Comparison of ENCODE assay signal across 15 mouse cellular contexts in the genomic region with DNA sequence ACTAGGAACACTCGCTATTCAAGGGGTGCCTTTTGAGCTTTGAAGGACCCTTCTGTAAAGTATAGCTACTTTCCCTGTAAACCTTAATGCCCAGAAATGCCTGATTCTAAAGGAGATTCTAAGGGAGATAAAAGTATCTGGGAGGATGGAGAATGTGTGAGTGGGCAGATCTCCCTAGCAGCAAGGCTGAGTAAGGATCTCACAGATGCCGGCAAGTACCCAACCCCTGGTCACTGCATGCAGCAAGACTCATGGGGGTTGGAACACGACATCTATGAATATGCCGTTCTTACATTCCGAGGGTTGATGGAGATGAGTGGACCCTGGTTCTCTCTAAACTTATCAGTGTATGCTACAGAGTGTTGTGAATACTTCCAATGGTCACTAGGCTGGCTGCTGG.
"Had no signal": no experiment of that assay in that cellular context is flagged by ENCODE, and none has a peak within 500 bp of the region (broad histone marks: within the 10 kb centered on the region; RNA-seq: fewer than 3 reads in every experiment).

No protein-coding gene starts in this region.

- DNase-seq: heart, postnatal 10 days; heart, postnatal 14 days; heart, postnatal 36 days; heart, postnatal 4 days; kidney, adult 11 months; kidney, adult 18-20 months; kidney, adult 2 months; kidney, adult 8-10 months; kidney, adult 9 months; kidney, postnatal 10 days; kidney, postnatal 25 days; kidney, postnatal 36 days; kidney, postnatal 4 days; layer of hippocampus, adult 9-11 months; layer of hippocampus, postnatal 36 days had no signal
